Mouse (Mus musculus) kidney, embryonic 15.5 days (tissue): ENCODE results near the gene Glrb. TPM values are rescaled to one million over a fixed set of nuclear protein-coding genes. Genes with fewer than 3 reads are reported as not detected.

Source experiments
- ATAC-seq: fragments of 200-750 bp; cut with Nextera tagmentation; replicated peaks from 2 replicates; pipeline ENCODE4 v1.8.0; 2017; ENCODE audit warnings: moderate TSS enrichment; ENCODE audit not compliant: low FRiP score
- H3K27ac ChIP-seq: fragments of 300-500 bp; sonication (generic); 2 replicates; pipeline ENCODE4 v1.5.1; 2015; ENCODE audit warnings: mild to moderate bottlenecking, inconsistent platforms
- H3K27me3 ChIP-seq: fragments of 300-500 bp; sonication (generic); 2 replicates; pipeline ENCODE4 v1.6.1; 2015; ENCODE audit warnings: inconsistent platforms
- H3K36me3 ChIP-seq: fragments of 300-500 bp; sonication (generic); 2 replicates; pipeline ENCODE4 v1.6.1; 2015; ENCODE audit warnings: inconsistent platforms
- H3K4me1 ChIP-seq: fragments of 300-500 bp; sonication (generic); 2 replicates; pipeline ENCODE4 v1.6.1; 2015; ENCODE audit warnings: inconsistent platforms
- H3K4me2 ChIP-seq: fragments of 300-500 bp; sonication (generic); 2 replicates; pipeline ENCODE4 v1.6.1; 2015; ENCODE audit warnings: moderate library complexity, mild to moderate bottlenecking, inconsistent platforms
- H3K4me3 ChIP-seq: fragments of 300-500 bp; sonication (generic); replicated peaks from 2 replicates; pipeline ENCODE4 v1.5.1; 2015; ENCODE audit warnings: mild to moderate bottlenecking, inconsistent platforms
- H3K9ac ChIP-seq: fragments of 300-500 bp; sonication (generic); 2 replicates; pipeline ENCODE4 v1.6.1; 2015; ENCODE audit warnings: mild to moderate bottlenecking, inconsistent platforms
- H3K9me3 ChIP-seq: fragments of 300-500 bp; sonication (generic); replicated peaks from 2 replicates; pipeline ENCODE4 v1.6.1; 2016; ENCODE audit warnings: inconsistent platforms
- WGBS: fragments of 180-500 bp; shearing (Covaris S2); methylation state at CpG from one replicate; pipeline ENCODE4 v1.1.7; 2015; ENCODE audit warnings: mixed read lengths; 5-methylcytosine and 5-hydroxymethylcytosine counted together
- polyA plus RNA-seq: library from polyadenylated mRNA; unstranded; fragments of >200 nt; fragmentation: Nextera tagmentation; extraction: Ambion mirVana; gene quantifications from 2 replicates; pipeline ENCODE4 v1.2.1, GENCODE M21; 2015

Gene Glrb
- polyA plus RNA-seq, 1 experiment from 2014 or later, result 8.2 TPM

- Histone ChIP-seq H3K4me1 (no peaks in the 10 kb centered on the region), H3K4me2 (no peak overlapping the region), H3K27me3 (no peaks in the 10 kb centered on the region), H3K9ac (no peak overlapping the region), H3K27ac (no peak overlapping the region), H3K36me3 (no peaks in the 10 kb centered on the region), H3K9me3 (no peaks in the 10 kb centered on the region), H3K4me3 (no peak overlapping the region)
- 0 out of 2 replicates have a peak, but pooled peaks have one; percentile 52 for ATAC-seq
- 22% methylated on average over 5 of the region's 5 CpGs for WGBS
Observed at GRCm38 (mm10) chr3:80878571-80878970, 34.9 kb downstream of the Glrb start.

DNA sequence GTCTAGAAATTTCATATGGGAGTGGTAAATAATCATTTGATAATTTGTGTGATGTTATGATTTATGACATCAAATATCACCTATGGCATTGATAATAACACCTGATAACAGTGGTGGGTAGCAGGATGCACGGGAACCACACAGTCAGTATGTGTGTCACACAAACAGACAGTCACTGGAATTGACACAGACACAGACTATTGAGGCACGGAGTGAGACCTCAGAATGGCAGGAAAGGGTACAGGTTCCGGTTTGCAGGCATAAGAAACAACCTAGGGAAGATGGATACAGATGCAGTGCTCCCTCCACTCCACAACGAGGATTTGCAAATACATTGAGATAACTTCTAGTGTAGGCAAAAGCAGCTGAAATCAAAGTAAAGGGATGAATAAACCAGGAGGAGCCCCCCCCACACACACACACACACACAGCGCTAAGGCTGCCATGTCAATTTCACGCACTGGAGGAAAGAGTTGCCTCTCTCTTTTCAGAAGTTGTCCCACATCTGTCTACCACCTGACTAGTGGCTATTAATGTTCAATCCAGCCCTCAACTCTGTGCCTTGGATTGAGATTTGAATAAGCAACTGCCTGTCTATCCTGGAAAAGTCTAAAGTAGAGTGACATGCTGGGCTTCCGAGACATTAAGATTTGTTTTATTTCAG lies 38.6 kb downstream of the Glrb start:
- H3K27ac ChIP-seq, result no peak overlapping the region
- no peak overlapping the region for H3K4me3 ChIP-seq
- ATAC-seq, result no peak
- 82% methylated on average over 7 of the region's 7 CpGs for WGBS
- no peak overlapping the region for H3K4me2 ChIP-seq
- H3K9ac ChIP-seq, result no peak overlapping the region
- no peaks in the 10 kb centered on the region for H3K9me3 ChIP-seq
- H3K4me1 ChIP-seq, result no peaks in the 10 kb centered on the region
- no peaks in the 10 kb centered on the region for H3K27me3 ChIP-seq
- H3K36me3 ChIP-seq, result no peaks in the 10 kb centered on the region

GRCm38 (mm10) chr3:80874081-80874480 lies 39.4 kb downstream of the Glrb start:
- Histone ChIP-seq H3K4me2 (no peak overlapping the region), H3K27me3 (no peaks in the 10 kb centered on the region), H3K4me3 (no peak overlapping the region), H3K27ac (no peak overlapping the region), H3K4me1 (no peaks in the 10 kb centered on the region), H3K36me3 (no peaks in the 10 kb centered on the region), H3K9me3 (no peaks in the 10 kb centered on the region), H3K9ac (no peak overlapping the region)
- 48% methylated on average over 5 of the region's 5 CpGs for WGBS
- no peak for ATAC-seq

DNA sequence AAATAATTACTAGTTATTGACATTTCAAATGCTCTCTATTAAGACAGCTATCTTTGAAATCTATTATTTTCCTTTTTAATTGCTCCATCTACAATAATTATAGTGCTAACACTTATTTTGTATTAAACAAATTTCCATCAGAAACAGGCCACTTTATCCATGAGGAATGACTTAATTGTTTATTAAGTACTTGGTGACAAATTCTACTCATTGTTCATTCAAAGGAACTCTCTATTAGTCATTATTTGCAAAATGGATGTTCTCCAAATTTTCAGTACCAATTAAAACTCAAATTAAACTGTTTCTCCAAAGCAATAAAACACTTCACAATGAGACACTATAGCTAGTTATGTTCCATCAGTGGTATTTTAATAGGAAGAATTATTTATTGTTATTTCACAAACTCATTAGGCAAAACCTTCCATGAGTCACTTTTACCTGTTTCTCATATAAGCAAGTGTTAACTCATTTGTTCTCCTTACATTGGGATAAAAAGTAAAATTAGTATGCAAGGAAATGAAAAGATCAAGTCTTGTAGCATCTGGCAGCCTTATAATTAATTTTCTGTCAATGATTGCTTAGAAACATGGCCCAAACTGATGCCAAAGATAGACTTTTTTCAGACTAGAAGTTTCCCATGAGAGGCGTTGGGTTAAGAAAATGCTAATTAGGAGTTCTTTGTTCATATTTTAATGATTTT lies 41.8 kb downstream of the Glrb start:
- 88% methylated on average over 1 of the region's 1 CpGs for WGBS
- Histone ChIP-seq H3K4me2 (no peak overlapping the region), H3K9ac (no peak overlapping the region), H3K4me1 (no peaks in the 10 kb centered on the region), H3K4me3 (no peak overlapping the region), H3K27ac (no peak overlapping the region), H3K27me3 (no peaks in the 10 kb centered on the region), H3K36me3 (no peaks in the 10 kb centered on the region), H3K9me3 (no peaks in the 10 kb centered on the region)
- no peak for ATAC-seq

GRCm38 (mm10) chr3:80867328-80867727 lies 46.1 kb downstream of the Glrb start:
- ATAC-seq, result no peak
- 83% methylated on average over 3 of the region's 3 CpGs for WGBS
- H3K4me1 ChIP-seq, result no peaks in the 10 kb centered on the region

DNA sequence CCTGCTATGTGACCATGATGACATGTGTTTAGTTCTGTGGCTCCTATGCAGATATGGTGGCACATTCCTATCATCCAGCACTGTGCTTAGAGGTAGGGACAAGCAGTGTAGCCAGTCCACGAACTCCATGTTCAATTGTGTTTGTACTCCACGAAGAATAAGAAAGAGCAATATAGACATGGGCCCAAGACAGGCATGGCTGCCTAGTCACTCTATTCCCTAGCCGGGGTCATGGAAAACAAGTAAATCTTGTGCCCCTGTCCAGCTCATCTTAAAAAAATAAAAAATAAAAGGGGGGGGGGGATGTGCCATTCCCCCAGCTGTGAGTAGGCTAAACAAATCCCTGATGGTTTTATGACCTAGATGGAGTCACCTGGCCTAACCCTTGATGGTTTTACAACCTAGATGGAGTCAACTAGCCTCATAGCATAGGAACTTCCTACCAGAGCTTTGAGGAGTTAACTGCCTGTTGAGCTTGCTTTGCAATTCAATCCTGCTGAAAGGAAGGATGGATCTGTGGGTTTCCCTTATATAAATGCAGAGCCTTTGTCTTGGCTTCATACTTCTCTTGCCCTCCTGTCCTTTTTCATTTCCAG lies 60.5 kb downstream of the Glrb start:
- H3K9ac ChIP-seq, result no peak overlapping the region
- H3K4me1 ChIP-seq, result no peaks in the 10 kb centered on the region
- ATAC-seq, result peak; percentile 79
- no peaks in the 10 kb centered on the region for H3K36me3 ChIP-seq
- H3K27ac ChIP-seq, result no peak overlapping the region
- no peaks in the 10 kb centered on the region for H3K9me3 ChIP-seq
- H3K4me2 ChIP-seq, result no peak overlapping the region
- no peak overlapping the region for H3K4me3 ChIP-seq
- H3K27me3 ChIP-seq, result no peaks in the 10 kb centered on the region
- WGBS, result 42% methylated on average over 3 of the region's 3 CpGs

More at GRCm38 (mm10) chr3:80867328-80867727, 46.1 kb downstream of the Glrb start:
- Histone ChIP-seq H3K9ac (no peak overlapping the region), H3K9me3 (no peaks in the 10 kb centered on the region), H3K27me3 (no peaks in the 10 kb centered on the region), H3K27ac (no peak overlapping the region), H3K36me3 (no peaks in the 10 kb centered on the region), H3K4me3 (no peak overlapping the region), H3K4me2 (no peak overlapping the region)

- no peaks in the 10 kb centered on the region for H3K4me1 ChIP-seq
- 80% methylated on average over 10 of the region's 10 CpGs for WGBS
- no peaks in the 10 kb centered on the region for H3K27me3 ChIP-seq
- H3K36me3 ChIP-seq, result no peaks in the 10 kb centered on the region
- H3K9me3 ChIP-seq, result no peaks in the 10 kb centered on the region
- H3K4me2 ChIP-seq, result no peak overlapping the region
- no peak for ATAC-seq
- H3K9ac ChIP-seq, result no peak overlapping the region
- H3K4me3 ChIP-seq, result no peak overlapping the region
- no peak overlapping the region for H3K27ac ChIP-seq
Observed at GRCm38 (mm10) chr3:80850947-80851346, 62.5 kb downstream of the Glrb start.

GRCm38 (mm10) chr3:80845634-80846033 lies 67.8 kb downstream of the Glrb start:
- 55% methylated on average over 2 of the region's 2 CpGs for WGBS
- Histone ChIP-seq H3K27me3 (no peaks in the 10 kb centered on the region), H3K4me3 (no peak overlapping the region), H3K4me1 (no peaks in the 10 kb centered on the region), H3K36me3 (no peaks in the 10 kb centered on the region), H3K27ac (no peak overlapping the region), H3K9me3 (no peaks in the 10 kb centered on the region), H3K9ac (no peak overlapping the region), H3K4me2 (no peak overlapping the region)
- ATAC-seq, result no peak

GRCm38 (mm10) chr3:80839845-80840244 lies 73.6 kb downstream of the Glrb start:
- no peaks in the 10 kb centered on the region for H3K36me3 ChIP-seq
- WGBS, result 76% methylated on average over 5 of the region's 5 CpGs
- no peaks in the 10 kb centered on the region for H3K9me3 ChIP-seq
- H3K9ac ChIP-seq, result no peak overlapping the region
- H3K27me3 ChIP-seq, result no peaks in the 10 kb centered on the region
- no peak for ATAC-seq
- H3K4me2 ChIP-seq, result no peak overlapping the region
- no peaks in the 10 kb centered on the region for H3K4me1 ChIP-seq
- no peak overlapping the region for H3K4me3 ChIP-seq
- H3K27ac ChIP-seq, result no peak overlapping the region

GRCm38 (mm10) chr3:80837583-80837982 lies 75.9 kb downstream of the Glrb start:
- Histone ChIP-seq H3K4me2 (no peak overlapping the region), H3K4me3 (no peak overlapping the region), H3K27me3 (no peaks in the 10 kb centered on the region), H3K9me3 (no peaks in the 10 kb centered on the region), H3K9ac (no peak overlapping the region), H3K27ac (no peak overlapping the region), H3K36me3 (no peaks in the 10 kb centered on the region), H3K4me1 (no peaks in the 10 kb centered on the region)
- ATAC-seq, result no peak
- 46% methylated on average over 3 of the region's 3 CpGs for WGBS

DNA sequence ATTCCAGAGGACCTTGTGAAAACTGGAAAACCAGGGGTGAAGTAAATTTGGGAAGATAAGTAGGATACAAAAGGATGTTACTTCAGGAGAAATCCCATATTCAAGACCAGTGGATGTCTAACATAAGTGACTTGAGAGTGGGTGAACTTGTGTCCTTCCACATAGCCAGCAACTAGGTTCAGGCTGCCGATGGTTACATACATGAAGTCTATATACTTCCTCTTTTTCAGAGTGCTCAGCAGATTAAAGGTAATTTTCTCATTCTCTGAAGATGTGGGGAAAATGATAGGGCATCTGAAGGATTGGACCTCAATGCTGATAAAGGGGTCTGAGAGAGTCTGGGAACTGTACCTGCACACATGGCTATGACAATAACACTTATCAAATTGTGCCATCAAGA lies 89.5 kb downstream of the Glrb start:
- Histone ChIP-seq H3K36me3 (no peaks in the 10 kb centered on the region), H3K4me1 (no peaks in the 10 kb centered on the region), H3K27ac (no peak overlapping the region), H3K4me2 (no peak overlapping the region), H3K27me3 (no peaks in the 10 kb centered on the region), H3K9ac (no peak overlapping the region), H3K4me3 (no peak overlapping the region), H3K9me3 (no peaks in the 10 kb centered on the region)
- WGBS, result 78% methylated on average over 1 of the region's 1 CpGs
- no peak for ATAC-seq

GRCm38 (mm10) chr3:80818619-80819018 lies 94.8 kb downstream of the Glrb start:
- no peaks in the 10 kb centered on the region for H3K27me3 ChIP-seq
- H3K9ac ChIP-seq, result no peak overlapping the region
- H3K27ac ChIP-seq, result no peak overlapping the region
- H3K4me1 ChIP-seq, result no peaks in the 10 kb centered on the region
- H3K4me3 ChIP-seq, result no peak overlapping the region
- no peak overlapping the region for H3K4me2 ChIP-seq
- WGBS, result 94% methylated on average over 1 of the region's 1 CpGs
- ATAC-seq, result no peak
- no peaks in the 10 kb centered on the region for H3K36me3 ChIP-seq
- H3K9me3 ChIP-seq, result no peaks in the 10 kb centered on the region
